Mouse (Mus musculus) forebrain, embryonic 12.5 days (tissue): ENCODE data around the gene Med13l. TPM values are rescaled to one million over a fixed set of nuclear protein-coding genes. Genes with fewer than 3 reads are reported as not detected.

Experiments
- ATAC-seq: fragments of 200-750 bp; cut with Nextera tagmentation; 2 replicates; pipeline ENCODE4 v1.8.0; 2017; ENCODE audit warnings: moderate TSS enrichment; ENCODE audit not compliant: low FRiP score
- H3K27ac ChIP-seq: fragments of 300-500 bp; sonication (generic); 2 replicates; pipeline ENCODE4 v1.5.1; 2016; ENCODE audit warnings: mild to moderate bottlenecking
- H3K27me3 ChIP-seq: fragments of 300-500 bp; sonication (generic); 2 replicates; pipeline ENCODE4 v1.6.1; 2016; ENCODE audit warnings: mild to moderate bottlenecking
- H3K36me3 ChIP-seq: fragments of 300-500 bp; sonication (generic); replicated peaks from 2 replicates; pipeline ENCODE4 v1.6.1; 2016; ENCODE audit warnings: mild to moderate bottlenecking
- H3K4me1 ChIP-seq: fragments of 300-500 bp; sonication (generic); 2 replicates; pipeline ENCODE4 v1.6.1; 2016
- H3K4me2 ChIP-seq: fragments of 300-500 bp; sonication (generic); 2 replicates; pipeline ENCODE4 v1.6.1; 2016; ENCODE audit warnings: mild to moderate bottlenecking, moderate library complexity
- H3K4me3 ChIP-seq: fragments of 300-500 bp; sonication (generic); replicated peaks from 2 replicates; pipeline ENCODE4 v1.5.1; 2016; ENCODE audit warnings: mild to moderate bottlenecking
- H3K9ac ChIP-seq: fragments of 300-500 bp; sonication (generic); 2 replicates; pipeline ENCODE4 v1.6.1; 2016; ENCODE audit warnings: mild to moderate bottlenecking
- H3K9me3 ChIP-seq: fragments of 300-500 bp; sonication (generic); 2 replicates; pipeline ENCODE4 v1.6.1; 2016
- WGBS: fragments of 180-500 bp; shearing (Covaris S2); methylation state at CpG from one replicate; pipeline ENCODE4 v1.1.7; 2016; 5-methylcytosine and 5-hydroxymethylcytosine counted together
- polyA plus RNA-seq: library from polyadenylated mRNA; unstranded; fragments of >200 nt; fragmentation: Nextera tagmentation; extraction: Ambion mirVana; gene quantifications from 2 replicates; pipeline ENCODE4 v1.2.1, GENCODE M21; 2016

The Med13l gene
- polyA plus RNA-seq, 1 experiment from 2014 or later, result 17.7 TPM

DNA sequence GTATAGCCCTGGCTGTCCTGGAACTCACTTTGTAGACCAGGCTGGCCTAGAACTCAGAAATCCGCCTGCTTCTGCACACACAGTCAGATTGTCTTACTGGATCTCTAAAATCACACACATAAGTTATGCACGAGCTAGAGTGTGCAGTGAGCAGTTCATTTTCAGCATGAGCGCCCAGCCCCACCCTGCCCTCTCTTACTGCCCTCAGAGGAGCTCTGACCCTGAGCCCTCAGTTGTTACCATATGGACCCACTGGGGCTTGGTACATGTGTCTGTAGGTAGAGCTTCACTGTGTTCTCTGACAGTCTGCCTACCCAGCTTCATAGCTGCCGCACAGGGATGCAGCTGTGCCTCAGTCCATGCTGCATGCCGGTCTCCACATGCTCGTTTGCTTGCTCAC is 15.4 kb downstream of the Med13l start:
- Histone ChIP-seq H3K4me2 (no peak overlapping the region), H3K36me3 (no peaks in the 10 kb centered on the region), H3K27me3 (no peaks in the 10 kb centered on the region), H3K4me3 (no peak overlapping the region), H3K27ac (0 out of 2 replicates have a peak overlapping the region, but pooled peaks have one; percentile 10), H3K9me3 (no peaks in the 10 kb centered on the region), H3K4me1 (peaks cover 48% of the 10 kb centered on the region), H3K9ac (no peak overlapping the region)
- no peak for ATAC-seq
- WGBS, result 64% methylated on average over 6 of the region's 6 CpGs

DNA sequence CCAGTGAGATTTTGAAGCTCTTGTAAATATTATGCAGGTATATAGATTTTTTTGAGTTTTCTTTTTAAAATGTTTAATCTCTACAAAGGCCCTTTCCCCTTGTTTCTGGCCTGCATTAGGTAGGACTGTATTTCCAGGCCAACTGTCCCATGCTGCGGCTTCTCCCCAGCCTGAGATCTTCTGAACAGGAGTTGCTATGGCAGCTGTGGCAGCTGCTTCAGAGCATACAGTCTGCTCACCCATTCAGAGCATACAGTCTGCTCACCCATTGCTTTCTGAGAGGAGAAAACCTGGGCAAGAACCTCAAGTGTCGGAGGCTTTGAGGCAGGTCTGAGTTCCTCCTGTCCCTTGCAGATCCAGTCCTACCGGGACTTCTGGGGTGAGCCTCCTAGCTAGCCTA is 16.3 kb downstream of the Med13l start:
- H3K9me3 ChIP-seq, result no peaks in the 10 kb centered on the region
- no peak overlapping the region for H3K9ac ChIP-seq
- WGBS, result 60% methylated on average over 3 of the region's 3 CpGs
- no peak overlapping the region for H3K27ac ChIP-seq
- ATAC-seq, result no peak
- no peaks in the 10 kb centered on the region for H3K36me3 ChIP-seq
- no peak overlapping the region for H3K4me2 ChIP-seq
- no peaks in the 10 kb centered on the region for H3K27me3 ChIP-seq
- no peak overlapping the region for H3K4me3 ChIP-seq
- H3K4me1 ChIP-seq, result peaks cover 40% of the 10 kb centered on the region

DNA sequence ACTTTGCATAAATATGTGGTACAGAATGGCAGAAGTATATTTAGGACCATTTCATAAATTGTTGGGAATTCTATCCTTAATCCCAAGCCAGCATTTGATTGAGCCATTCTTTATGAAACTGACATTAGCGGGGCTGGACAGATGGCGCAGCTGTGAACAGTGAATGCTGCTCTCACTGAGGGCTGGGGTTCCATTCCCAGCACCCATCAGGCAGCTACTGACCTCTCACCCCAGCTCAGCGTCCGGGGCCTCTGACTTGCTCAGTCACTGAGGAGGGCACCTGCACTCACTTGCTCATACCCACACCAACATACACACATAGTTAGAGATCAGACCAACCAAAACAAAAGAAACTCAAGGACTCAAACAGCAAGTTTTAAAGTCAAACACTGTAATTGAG is 24.9 kb downstream of the Med13l start:
- WGBS, result 48% methylated on average over 4 of the region's 4 CpGs
- H3K4me2 ChIP-seq, result no peak overlapping the region
- H3K4me1 ChIP-seq, result peaks cover 43% of the 10 kb centered on the region
- no peaks in the 10 kb centered on the region for H3K27me3 ChIP-seq
- no peaks in the 10 kb centered on the region for H3K9me3 ChIP-seq
- H3K36me3 ChIP-seq, result no peaks in the 10 kb centered on the region
- H3K9ac ChIP-seq, result no peak overlapping the region
- no peak overlapping the region for H3K4me3 ChIP-seq
- 0 out of 2 replicates have a peak overlapping the region, but pooled peaks have one; percentile 5 for H3K27ac ChIP-seq
- no peak for ATAC-seq

DNA sequence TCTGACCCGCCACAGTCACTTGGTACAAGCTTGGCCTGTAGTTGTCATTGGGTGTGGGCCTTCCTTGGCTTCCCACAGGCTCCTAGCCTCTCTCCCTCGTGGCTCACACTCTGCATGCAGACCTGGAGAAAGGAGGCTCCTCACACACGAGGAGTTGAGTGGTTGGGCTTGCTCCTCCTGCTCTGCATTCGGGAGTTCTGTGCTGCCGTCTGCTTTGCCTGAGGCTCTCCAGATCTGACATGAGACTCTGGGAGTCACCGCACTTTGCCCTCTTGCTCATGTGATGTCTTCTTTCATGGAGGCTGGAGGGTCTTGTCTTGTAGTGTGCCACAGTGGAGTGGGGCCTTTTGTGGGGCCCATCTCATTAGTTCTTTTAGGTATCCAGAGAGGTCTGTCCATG is 26.1 kb downstream of the Med13l start:
- Histone ChIP-seq H3K27me3 (no peaks in the 10 kb centered on the region), H3K4me3 (no peak overlapping the region), H3K9me3 (no peaks in the 10 kb centered on the region), H3K4me2 (no peak overlapping the region), H3K27ac (no peak overlapping the region), H3K4me1 (peaks cover 55% of the 10 kb centered on the region), H3K36me3 (no peaks in the 10 kb centered on the region), H3K9ac (no peak overlapping the region)
- WGBS, result 47% methylated on average over 6 of the region's 6 CpGs
- no peak for ATAC-seq

DNA sequence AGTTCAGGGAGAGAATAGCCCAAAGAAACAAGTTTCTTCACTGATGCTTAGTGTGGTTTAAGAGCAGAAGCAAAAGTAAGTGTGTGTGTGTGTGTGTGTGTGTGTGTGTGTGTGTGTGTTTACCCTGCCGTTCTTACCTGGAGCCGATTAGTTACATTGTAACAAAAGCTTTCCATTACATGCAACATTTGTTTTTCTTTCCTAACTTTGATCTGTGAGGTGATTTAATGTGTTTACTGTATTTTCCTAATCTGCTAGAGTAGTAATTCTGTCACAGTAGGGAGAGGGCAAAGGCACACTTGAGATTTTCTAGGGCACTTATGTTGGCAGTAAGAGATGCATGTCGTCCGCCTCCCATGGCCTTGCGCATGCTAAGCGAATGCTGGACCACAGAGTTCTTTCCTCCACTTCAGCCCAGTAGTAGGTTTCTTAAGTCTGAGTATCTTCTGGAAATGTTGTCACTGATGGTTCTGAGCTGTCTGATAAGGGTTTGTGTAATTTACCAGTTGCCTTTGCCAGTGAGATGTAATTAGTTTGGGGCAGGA is 28.0 kb downstream of the Med13l start:
- Histone ChIP-seq H3K4me1 (peaks cover 63% of the 10 kb centered on the region), H3K27ac (no peak overlapping the region)
- 79% methylated on average over 6 of the region's 6 CpGs for WGBS

DNA sequence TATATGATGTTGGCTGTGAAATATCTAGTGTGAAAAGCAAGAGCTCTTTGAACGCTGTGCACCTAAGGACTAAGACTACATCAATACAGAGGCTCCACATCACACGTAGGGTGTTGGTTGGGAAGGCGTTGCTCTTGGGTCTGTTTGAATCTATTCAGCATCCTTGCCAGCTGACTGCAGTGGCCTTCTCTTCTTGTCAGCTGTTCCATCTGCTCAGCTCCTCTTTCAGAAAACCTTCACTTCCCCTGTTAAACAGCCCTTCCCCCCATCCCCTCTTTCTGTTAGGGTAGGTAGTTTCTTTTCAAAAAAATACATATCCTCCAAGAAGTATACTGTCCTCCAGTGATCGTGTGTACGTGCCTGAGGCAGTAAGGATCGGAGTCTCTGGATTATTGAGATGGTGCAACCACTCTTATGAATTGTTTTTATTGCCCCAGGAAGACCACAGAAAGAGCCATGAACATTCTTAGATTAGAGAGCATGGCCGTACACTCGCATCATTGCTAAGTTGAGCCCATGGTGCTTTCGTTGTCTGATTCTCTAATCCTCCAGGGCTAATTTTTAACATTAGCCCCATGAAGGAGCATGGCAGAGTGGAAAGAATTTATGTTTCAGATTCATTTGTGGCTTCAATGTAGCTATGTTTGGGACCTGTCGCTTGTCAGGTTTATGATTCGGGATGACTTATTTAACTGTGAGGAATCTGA is 28.9 kb downstream of the Med13l start:
- WGBS, result 84% methylated on average over 11 of the region's 11 CpGs
- no peaks in the 10 kb centered on the region for H3K27me3 ChIP-seq
- H3K4me3 ChIP-seq, result no peak overlapping the region
- H3K9me3 ChIP-seq, result no peaks in the 10 kb centered on the region
- H3K27ac ChIP-seq, result no peak overlapping the region
- H3K36me3 ChIP-seq, result no peaks in the 10 kb centered on the region
- ATAC-seq, result no peak
- H3K4me1 ChIP-seq, result peaks cover 63% of the 10 kb centered on the region
- no peak overlapping the region for H3K4me2 ChIP-seq
- no peak overlapping the region for H3K9ac ChIP-seq

More for the DNA sequence above, 28.0 kb downstream of the Med13l start:
- H3K36me3 ChIP-seq, result no peaks in the 10 kb centered on the region
- no peaks in the 10 kb centered on the region for H3K27me3 ChIP-seq
- ATAC-seq, result no peak
- no peak overlapping the region for H3K9ac ChIP-seq
- no peak overlapping the region for H3K4me3 ChIP-seq
- no peaks in the 10 kb centered on the region for H3K9me3 ChIP-seq
- H3K4me2 ChIP-seq, result no peak overlapping the region

DNA sequence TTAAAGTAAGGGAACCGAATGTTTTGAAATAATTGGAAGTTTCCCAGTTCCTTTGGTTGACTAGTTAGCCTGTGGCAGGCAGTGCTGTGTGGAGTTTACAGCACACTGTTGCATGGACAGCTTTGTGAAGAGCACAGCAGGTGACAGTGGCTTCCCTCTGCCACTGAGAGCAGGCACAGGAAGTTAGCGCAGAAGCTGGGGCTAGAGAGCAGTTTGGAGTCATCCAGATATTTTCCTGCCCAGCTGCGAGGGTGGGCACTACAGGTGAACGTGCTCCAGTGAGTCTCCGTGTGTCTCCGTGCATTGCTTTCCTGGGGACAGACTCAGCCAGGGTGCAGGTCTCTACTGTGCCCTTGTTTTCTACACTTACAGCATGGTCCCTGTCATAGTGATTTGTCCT is 30.4 kb downstream of the Med13l start:
- Histone ChIP-seq H3K36me3 (no peaks in the 10 kb centered on the region), H3K9ac (no peak overlapping the region), H3K27ac (no peak overlapping the region), H3K4me3 (no peak overlapping the region), H3K27me3 (no peaks in the 10 kb centered on the region), H3K4me2 (no peak overlapping the region), H3K9me3 (no peaks in the 10 kb centered on the region), H3K4me1 (peaks cover 55% of the 10 kb centered on the region)
- no peak for ATAC-seq
- 36% methylated on average over 6 of the region's 6 CpGs for WGBS

DNA sequence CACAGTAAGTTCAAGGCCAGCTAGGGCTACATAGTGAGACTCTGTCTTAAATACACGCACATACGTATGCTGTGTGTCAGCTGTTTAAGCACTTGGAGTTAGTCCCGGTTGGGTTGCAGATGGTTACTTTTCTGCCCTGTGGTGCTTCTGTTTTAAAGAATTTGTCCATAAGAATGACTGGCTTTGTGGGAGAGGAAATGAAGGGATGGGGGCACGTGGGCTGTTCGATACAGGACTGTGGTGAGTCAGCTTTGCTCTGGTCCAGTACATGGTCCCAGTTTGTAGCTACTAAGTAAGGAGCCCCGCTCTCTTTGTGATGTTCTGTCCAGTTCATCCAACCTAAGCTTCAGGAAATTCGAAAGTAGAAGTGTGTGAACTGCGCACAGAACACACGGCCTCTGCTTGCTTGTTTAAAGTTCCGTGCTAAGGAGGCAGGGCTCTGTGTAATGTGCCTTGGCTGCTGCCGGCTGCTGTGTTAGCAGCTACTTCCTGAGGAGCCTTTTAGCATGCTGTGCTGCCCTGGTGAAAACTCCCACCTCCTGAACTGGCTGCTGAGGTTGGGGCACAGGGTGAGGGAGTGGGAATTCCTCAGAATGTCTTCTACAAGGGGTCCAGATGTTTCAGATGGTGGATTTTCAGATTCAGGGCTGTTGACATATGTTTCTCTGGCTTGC is 31.5 kb downstream of the Med13l start:
- Histone ChIP-seq H3K4me2 (no peak overlapping the region), H3K9me3 (no peaks in the 10 kb centered on the region), H3K27ac (no peak overlapping the region; the same call in 1 of the 2 replicates), H3K4me1 (peaks cover 54% of the 10 kb centered on the region), H3K27me3 (no peaks in the 10 kb centered on the region), H3K9ac (no peak overlapping the region), H3K36me3 (no peaks in the 10 kb centered on the region), H3K4me3 (no peak overlapping the region)
- no peak for ATAC-seq
- 56% methylated on average over 11 of the region's 11 CpGs for WGBS

DNA sequence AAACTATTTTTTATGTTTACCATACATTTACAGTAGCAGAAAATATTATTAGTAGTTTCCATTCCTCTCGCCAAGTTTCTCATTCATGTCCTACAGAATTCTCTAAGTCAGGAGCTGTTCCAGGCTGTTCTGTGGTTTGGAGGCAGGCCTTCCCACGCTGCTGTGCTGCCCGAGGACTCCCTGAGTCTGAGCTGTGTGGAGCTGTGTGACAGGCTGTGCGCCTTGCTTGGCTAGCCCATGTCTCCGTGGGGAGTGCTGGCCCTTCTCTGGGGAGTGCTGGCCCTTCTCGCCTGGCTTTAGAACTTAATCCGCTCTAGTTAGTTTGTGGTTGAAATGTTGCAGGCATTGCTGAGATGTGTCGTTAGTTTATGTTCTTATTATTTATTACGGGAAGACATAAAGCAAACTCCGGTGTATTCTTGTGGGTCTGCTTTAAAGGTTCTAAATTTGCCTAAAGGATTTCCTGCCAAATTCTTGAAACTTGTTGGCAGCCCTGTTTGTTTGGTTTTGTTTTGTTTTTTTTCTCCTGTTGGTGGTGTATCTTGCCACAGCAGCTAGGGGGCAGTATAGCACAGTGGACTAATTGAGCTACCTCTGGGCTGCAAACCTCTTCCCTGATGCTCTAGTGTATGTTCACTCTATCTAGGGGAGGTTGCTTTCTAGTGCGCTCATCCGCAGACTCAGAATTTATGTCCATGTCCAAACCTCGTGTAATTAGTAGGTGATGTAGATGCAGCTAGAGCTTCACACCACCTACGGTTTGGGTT is 34.2 kb downstream of the Med13l start:
- Histone ChIP-seq H3K27ac (peak overlapping the region; percentile 42; the same call in 1 of the 2 replicates), H3K27me3 (no peaks in the 10 kb centered on the region), H3K4me3 (no peak overlapping the region), H3K4me1 (peaks cover 47% of the 10 kb centered on the region), H3K9ac (no peak overlapping the region), H3K4me2 (no peak overlapping the region), H3K36me3 (no peaks in the 10 kb centered on the region), H3K9me3 (no peaks in the 10 kb centered on the region)
- no peak for ATAC-seq
- 58% methylated on average over 14 of the region's 14 CpGs for WGBS

DNA sequence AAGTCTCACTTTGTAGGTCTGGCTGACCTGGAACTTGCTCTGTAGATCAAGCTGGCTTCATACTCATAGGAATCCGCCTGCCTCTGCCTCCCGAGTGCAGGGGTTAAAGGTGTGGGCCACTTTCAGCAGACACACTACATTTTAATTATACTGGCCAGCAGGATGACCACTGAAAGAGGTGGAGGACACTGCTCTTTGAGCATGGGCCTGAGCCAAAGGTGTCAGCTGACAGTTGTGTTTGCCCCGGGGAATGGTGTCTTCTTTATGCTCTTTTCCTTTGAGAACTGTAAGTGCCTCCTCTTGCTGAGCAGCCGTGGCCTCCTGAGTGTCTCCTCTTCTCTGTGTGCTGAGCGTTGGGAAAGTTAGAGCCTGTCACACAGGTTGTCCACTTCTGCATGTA is 35.4 kb downstream of the Med13l start:
- H3K4me1 ChIP-seq, result peaks cover 48% of the 10 kb centered on the region
- ATAC-seq, result no peak
- 85% methylated on average over 5 of the region's 5 CpGs for WGBS

DNA sequence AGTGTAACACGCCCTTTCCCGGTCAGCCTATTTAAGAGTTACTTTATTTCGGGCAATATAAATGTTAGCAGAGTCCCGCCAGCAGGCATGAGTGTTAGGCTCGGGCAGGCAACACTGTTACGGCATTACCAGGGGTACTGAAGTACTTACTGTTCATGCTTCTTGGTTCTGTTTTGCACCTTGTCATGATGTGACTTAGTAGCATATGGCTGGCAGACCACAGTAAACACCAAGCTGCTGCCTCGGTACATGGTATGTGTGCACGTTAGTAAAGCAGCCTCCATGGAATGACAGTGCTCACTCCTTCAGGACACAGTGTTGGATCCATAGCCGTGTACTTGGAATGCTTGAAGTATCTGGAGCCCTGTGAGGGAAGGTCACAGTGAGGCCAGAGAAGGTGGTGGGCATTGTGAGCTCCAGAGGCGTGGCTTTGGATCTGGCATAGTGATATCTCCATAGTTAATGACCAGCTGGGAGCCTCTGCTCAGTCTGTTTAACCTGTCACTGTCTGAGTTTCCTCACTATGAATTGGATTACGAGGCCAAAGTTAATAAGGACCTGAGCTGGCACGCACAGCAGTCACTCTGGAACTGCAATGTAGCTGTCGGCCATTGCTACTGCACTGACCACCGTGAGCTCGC is 36.1 kb downstream of the Med13l start:
- Histone ChIP-seq H3K27ac (no peak overlapping the region), H3K4me2 (no peak overlapping the region), H3K4me1 (peaks cover 48% of the 10 kb centered on the region), H3K4me3 (no peak overlapping the region), H3K9me3 (no peaks in the 10 kb centered on the region), H3K9ac (no peak overlapping the region), H3K27me3 (no peaks in the 10 kb centered on the region), H3K36me3 (no peaks in the 10 kb centered on the region)
- WGBS, result 86% methylated on average over 15 of the region's 15 CpGs
- no peak for ATAC-seq

More for the DNA sequence above, 35.4 kb downstream of the Med13l start:
- H3K4me3 ChIP-seq, result no peak overlapping the region
- H3K9ac ChIP-seq, result no peak overlapping the region
- H3K36me3 ChIP-seq, result no peaks in the 10 kb centered on the region
- no peaks in the 10 kb centered on the region for H3K27me3 ChIP-seq
- no peak overlapping the region for H3K4me2 ChIP-seq
- no peaks in the 10 kb centered on the region for H3K9me3 ChIP-seq
- no peak overlapping the region for H3K27ac ChIP-seq

DNA sequence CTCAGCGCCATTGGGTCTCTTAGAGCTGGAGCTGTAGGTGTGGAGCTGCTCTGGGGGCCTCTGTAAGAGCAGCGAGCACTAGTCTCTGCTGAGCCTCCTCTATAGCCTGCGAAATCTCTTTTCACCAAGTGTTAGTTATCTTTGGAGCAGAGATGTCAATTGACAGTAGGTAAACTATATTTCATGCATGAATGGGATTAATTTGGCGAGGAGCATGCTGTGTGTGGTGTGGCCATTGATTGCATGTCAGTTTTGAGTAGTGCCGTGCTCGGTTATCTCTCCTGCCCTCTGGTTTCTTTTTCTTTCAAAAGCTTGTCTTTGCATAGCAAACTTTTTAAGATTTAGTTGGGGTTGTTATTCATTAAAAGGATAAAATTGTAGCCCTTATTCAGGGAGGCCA is 38.1 kb downstream of the Med13l start:
- H3K36me3 ChIP-seq, result no peaks in the 10 kb centered on the region
- H3K4me2 ChIP-seq, result no peak overlapping the region
- no peak overlapping the region for H3K4me3 ChIP-seq
- no peaks in the 10 kb centered on the region for H3K9me3 ChIP-seq
- no peak overlapping the region for H3K9ac ChIP-seq
- H3K27me3 ChIP-seq, result no peaks in the 10 kb centered on the region
- H3K4me1 ChIP-seq, result peaks cover 53% of the 10 kb centered on the region
- 76% methylated on average over 6 of the region's 6 CpGs for WGBS
- ATAC-seq, result no peak
- H3K27ac ChIP-seq, result no peak overlapping the region
